Mouse (Mus musculus) Muller cell, postnatal 12 days (primary cell): ENCODE measurements around the gene Plekha6.
A peak's percentile ranks its signal among the peaks of the same experiment; 100 is the strongest.

Experiments used
- DNase-seq: peaks from one replicate; pipeline ENCODE4 v3.0.0-alpha.2; 2015; ENCODE audit errors: inconsistent ontology term

The Plekha6 gene

GRCm38 (mm10) chr1:133244668-133245067, 80.7 kb downstream of the Plekha6 start:
- no peak for DNase-seq

GRCm38 (mm10) chr1:133245690-133246619, 81.9 kb downstream of the Plekha6 start:
- DNase-seq = peak; percentile 26

DNA sequence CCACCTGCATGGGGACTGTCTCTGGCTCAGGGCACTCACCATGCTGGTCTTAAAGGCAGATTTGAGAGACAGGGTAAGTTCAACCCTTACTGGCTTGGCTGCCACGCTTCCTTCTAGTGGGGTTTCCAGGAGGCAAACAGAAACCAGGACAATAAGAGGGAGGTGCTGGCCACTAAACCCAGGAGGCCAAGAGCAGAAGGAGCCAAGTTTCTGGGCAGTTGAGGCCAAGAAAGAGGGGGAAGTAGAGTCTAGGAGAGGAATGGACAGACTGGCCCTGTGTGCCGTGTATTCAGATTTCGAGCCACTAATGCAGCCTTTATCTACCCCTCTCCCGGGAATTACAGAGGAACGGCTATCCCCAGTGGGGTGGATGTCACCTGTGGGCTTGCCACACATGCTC, 83.2 kb downstream of the Plekha6 start:
- no peak for DNase-seq

DNA sequence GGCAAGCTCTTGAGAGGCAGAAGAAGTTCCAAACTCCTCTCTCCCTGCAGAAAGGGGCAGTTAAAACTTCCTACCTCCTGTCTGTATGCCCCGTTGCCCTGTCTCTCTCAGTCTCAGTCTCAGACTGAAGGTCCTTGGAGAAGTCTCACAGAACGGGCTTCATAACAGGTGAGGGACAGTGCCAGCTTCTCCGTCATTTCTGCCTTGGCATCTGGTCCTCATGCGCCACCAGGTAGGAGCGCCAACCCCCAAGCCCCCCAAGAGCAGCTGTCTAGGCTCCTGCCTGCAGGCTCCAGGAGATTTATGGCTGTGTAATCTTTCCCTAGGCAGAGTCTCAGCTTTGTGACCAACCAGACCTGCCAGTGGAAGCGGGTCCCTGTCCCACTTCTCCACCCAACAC, 86.8 kb downstream of the Plekha6 start:
- no peak for DNase-seq

- DNase-seq = no peak
Measured at GRCm38 (mm10) chr1:133251625-133252034, 87.6 kb downstream of the Plekha6 start.

GRCm38 (mm10) chr1:133252251-133252650, 88.2 kb downstream of the Plekha6 start:
- no peak for DNase-seq

- DNase-seq = no peak
Measured at GRCm38 (mm10) chr1:133252801-133253531, 89.0 kb downstream of the Plekha6 start.

DNA sequence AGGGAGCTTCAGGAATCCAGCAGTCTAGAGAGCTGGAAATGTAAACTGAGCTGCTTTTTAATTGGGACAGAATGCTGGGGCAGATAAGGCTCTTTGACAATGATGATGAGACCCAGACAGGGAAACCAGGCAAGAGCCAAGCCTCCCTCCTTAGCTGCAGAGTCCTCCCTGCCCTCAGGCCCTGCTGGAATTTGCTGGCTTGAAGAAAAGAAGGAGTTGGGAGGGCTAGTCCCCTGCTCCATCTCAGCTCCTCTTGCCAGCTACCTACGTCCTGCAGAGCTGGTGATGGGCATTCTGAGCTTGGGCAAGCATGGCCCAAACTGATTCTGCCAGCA, 89.5 kb downstream of the Plekha6 start:
- DNase-seq = no peak

- no peak for DNase-seq
Measured at GRCm38 (mm10) chr1:133254226-133254625, 90.2 kb downstream of the Plekha6 start.

DNA sequence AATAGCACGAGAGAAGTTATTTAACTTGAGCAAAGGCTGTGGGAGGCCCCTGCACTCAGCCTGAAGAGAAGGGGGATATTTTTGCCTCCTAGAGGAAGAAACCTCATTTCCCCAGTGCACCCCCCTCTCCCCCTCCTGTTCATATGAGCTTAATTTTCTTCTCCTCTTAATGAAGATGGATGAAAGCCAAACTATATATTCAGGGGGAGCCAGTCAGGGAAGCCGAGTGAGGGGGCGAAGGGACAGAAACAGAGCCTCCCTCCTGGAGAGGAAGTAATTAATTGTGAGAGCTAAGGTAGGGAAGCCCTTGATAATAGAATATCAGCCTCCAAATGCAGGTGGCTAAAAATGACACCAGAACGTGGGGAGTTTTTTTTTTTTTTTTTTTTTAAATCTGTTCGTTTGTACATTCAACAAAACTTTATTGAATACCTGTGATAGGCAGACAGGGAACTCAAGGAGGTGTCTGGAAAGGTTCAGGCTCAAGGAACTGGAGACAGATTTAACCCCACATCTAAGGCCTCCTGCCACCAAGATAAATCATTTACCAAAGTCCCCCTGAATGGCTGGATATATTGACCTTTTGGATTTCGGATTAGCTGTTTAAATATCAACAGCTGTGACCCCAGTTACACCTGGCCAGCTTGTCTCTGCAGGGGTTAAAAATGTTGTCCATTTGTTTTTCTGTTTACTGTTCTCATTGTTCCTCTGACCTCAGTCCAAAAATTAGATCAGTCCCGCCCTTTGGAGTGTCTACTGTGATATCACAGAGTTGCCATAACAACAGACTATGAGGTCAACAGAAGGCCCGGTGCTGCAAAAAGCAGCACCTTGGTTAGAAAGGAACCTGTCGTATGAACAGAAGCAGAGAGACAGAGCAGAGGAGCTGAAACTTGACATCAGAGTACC, 91.1 kb downstream of the Plekha6 start:
- no peak for DNase-seq

DNA sequence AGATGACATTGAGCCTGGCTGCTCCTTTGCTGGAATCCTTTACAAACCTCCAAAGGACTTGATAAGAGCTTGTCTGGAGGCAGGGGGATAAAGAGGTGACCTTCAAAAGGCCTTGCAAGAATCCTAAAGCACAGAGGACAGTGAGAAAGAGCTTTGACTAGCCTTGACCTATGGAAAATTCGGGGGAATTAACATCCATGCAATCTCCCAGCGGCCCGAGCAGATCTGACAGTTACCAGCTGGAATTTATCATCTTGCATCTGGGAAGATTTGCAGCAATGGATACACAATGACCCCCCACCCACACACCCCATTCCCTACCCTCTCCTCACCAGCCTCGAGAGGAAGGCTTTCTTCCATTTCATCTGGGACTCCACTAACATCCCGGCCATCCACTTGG, 91.8 kb downstream of the Plekha6 start:
- no peak for DNase-seq

GRCm38 (mm10) chr1:133256347-133256746, 92.3 kb downstream of the Plekha6 start:
- DNase-seq = no peak

DNA sequence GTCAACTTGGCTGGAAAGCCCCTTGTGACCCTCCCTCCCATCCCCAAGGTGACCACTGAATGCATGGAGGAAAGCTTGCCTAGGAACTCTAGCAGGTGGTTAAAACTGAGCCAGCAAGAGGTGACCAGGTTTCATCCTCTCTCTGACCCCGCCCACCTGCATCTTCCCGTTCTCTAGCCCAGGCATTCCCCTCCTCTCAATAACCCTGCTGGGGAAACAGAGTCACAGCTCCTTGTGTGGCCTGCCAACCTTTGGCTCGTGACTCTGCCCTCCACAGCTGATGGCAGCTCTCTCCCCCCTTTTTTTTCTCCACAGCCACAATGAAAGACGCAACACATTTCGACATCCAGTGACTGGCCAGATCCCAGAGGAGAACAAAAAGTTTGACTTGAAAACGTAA, 94.7 kb downstream of the Plekha6 start:
- DNase-seq = no peak

DNA sequence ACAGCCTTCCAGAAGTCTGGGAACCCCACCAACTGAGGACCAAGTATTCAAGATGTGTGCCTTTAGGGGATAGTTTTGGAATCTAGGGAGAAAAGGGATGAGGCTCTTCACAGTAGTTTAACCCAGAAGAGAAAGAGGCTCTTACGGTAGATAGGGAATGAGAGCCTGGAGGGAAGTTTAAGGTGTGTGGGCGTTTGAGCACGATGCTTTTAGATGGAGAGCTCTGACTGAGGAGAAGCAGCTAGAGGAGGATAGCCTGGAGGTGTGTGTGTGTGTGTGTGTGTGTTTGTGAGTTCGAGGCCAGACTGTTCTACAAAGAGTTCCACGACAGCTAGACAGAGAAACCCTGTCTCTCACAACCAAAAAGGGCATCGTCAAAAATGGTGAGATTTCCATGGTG, 98.6 kb downstream of the Plekha6 start:
- DNase-seq = no peak

- no peak for DNase-seq
Measured at GRCm38 (mm10) chr1:133263134-133263533, 99.1 kb downstream of the Plekha6 start.

- DNase-seq = no peak
Measured at GRCm38 (mm10) chr1:133264367-133264766, 100.4 kb downstream of the Plekha6 start.

DNA sequence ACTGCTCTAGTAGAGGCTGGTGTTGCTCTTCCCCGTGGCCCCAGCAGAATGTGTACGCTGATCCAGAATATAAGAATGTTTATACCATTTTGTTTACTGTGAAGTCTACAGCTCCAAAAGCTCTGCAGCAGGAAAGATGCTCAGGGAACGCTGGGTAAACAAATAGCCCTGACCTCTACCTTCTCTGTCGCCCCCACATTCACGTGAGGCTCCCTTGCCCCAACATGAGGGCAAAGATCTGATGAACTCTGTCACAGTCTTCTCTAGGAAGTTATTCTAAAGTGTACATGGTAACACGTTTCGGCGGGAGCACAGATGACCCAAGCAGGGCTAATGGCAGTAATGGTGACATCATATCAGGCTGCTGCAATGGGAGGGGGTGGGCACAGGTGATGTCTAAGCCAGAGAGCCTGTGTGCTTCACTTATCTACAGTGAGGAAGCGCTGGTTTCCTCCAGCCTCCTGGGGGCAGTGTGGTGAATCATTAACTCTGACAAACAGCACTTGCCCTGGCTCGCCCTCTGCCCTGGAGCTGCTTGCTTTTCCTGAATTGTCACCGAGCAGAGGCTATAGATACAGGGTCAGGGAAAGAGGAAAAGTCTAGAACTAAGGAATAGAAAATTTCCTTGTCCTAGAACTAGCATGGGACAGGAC, 101.2 kb downstream of the Plekha6 start:
- no peak for DNase-seq

DNA sequence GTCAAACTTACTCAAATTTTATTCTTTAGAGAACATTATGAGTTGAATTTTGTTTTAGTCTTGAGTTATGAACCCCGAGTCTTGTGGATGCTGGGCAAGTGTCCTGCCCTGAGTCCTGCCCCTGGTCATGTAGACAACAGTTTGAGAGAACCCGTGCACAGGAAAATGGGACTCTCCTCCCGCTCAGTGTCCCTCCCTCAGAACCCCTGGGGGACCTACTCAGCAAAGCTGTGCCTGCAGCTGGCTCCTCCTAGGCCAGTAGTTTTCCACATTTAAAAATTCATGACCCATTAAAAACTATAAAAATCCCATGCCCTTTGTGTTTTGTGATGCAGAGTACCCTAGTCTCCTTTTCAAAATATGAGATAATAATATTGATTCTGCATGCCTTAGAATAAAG, 103.1 kb downstream of the Plekha6 start:
- no peak for DNase-seq

GRCm38 (mm10) chr1:133267813-133268492, 103.9 kb downstream of the Plekha6 start:
- peak; percentile 77 for DNase-seq

- DNase-seq = no peak
Measured at GRCm38 (mm10) chr1:133268503-133268902, 104.5 kb downstream of the Plekha6 start.

DNA sequence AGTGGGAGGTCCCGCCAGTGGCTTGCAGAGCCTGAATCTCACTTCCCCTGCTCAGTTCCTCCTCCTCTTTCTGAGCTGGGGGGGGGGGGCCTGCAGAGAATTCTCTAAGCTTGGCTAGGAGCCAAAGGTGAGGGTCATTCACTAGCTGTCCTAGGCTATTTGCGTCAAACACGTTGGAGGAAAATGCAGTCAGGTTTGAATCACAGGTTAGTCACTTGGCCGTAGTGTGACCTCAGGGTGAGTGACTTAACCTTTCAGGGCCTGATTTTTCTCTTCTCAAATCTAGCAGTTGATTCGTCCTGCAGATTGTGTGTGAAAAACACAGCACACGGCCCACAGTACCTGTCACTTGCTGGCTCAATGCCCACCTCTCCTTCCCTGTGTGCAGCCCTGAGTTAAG, 106.3 kb downstream of the Plekha6 start:
- no peak for DNase-seq
